Mouse (Mus musculus) c-Kit-positive CD71-negative TER-119-negative erythroid progenitor cells, embryonic 14.5 days (primary cell): ENCODE data around the gene Dlg3.

Source experiments
- DNase-seq: peaks from one replicate; pipeline ENCODE4 v3.0.0-alpha.2; 2013; ENCODE audit warnings: low read depth

Dlg3 gene

DNA sequence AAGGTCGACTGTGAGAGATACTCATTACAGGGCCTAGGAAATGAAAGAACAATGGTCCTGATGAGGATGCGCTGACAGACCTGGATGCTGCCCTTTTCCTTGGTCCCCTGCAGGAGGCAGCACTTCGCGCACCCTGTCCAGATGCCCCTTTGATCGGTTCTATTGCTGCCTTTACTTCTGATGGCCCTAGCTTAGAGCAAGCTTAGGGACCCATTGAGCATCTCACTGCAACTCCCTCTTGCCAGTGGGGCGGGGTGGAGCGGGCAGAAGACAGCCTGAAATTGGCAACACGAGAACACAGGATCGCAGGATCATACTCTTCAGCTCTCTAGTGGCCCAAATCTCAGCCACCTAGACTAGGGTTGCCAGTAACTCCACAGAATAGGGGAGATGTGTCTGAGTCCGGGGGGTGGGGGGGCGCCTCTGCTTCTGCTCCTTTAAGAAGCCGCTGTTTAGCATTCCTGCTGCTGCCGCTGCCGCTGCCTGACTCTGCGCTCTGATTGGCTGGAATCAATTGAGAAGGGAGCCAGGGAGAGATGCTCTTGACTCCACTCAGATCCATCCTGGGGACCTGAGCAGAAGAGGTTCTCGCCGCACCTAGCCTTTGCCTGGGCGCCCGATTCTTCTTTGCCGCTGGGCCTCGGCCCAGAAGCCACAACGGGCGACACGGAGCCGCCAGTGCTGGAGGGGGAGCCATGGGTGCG is at the start of gene Dlg3:
Dlg3 (plus strand) TSS at position 542 of the 704 bp plus-strand sequence.
- DNase-seq: no peak

DNA sequence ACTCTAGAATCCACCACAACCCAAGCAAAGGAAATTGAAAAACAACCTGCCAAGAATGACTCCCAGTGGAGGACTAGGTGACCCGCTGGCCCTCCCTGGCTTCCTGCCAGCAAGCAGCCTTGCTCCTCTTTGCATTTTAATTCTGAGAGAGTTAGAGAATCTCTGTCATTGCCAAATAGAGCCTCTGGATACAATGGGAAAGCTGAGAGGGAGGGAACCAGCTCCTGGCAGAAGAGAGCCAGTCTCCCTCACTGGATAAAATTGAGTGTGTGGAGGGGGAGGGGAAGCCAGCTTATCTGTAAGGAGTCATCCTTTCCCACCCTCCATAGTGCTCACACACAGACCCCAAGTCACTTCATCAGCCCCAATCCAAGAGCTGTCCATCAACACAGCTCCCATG is 38.6 kb upstream of the Dlg3 start:
- DNase-seq: no peak

DNA sequence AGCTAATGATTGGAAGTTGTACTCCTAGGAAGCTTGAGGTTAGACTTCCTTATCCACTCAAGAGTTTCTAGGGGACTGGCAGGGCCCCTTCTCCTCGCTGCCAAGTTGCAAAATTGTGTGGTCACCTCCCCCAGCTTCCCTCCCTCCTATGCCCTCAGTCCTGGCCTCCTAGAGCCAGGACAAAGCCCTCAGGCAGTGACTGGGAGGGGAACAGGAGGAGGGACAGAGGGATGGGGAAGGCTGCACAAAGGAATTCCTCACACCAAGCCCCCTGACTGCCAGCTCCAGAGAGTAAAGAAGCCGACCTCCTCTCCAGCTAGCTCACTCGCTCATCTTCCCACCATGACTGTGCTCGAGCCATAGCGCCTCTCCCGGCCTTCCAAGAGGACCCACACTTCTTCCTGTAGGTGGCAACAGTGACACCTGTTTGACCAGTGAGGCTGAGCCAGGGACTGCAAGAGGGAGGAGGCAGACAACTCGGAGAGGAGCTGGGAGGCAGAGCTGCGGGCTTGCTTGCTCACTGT is 37.8 kb upstream of the Dlg3 start, which contains the start of gene Gdpd2:
Gdpd2 (plus strand) TSS at position 209 of the 524 bp plus-strand sequence.
- no peak for DNase-seq

DNA sequence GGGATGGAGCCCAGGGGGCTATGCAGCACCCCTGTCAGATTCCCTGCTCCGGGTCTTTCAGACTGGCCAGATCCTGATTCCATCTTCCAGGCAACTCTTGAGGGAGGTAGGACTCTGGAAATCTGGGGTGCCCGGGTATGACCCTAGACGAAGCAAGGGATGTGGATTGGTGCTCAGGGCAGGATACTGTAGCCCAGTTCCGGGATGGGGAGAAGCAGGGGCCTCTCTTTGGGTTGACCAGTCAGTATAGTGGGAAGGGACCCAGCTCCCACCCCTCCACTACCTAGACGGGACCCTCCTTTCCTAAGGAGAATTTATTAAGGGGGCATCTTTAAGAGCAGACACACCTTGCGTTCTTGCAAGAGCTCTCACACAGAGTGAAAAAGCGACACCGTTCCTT is 37.3 kb upstream of the Dlg3 start:
- DNase-seq: no peak

DNA sequence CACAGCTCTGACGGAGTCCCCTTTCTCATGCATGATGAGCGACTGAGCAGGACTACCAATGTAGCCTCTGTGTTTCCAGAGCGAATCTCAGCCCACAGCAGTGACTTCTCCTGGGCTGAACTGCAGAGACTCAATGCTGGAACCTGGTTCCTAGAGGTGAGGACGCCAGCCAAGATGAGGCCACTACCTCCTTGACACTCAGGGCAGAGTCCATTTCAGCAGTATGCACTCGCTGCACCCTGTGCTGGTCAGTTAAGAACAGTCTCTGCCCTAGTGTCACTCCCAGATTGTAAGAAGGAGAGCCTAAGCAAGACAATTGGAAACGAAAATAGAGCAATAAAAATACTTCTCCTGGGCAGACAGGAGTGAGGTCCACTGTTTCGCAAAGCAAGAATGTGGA is 33.2 kb upstream of the Dlg3 start:
- DNase-seq: no peak

DNA sequence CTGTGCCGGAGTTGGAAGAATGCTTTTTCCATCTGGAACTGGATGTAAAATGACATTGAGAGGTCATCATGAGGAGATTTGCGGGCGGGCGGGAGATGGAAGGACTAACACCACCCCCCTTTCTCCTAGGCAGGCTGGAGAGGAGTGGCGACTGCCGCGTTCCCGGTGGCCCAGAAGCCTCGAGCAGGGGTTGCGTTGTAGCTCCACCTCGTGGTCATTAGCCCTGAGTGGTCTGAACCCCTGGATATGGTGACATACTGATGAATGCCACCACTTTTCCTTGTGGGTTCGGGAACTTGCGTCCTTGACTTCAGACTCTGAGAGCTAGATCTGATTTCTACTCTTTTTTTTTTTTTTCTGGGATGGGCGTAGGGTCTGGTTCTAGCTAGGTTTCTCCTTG is 28.6 kb upstream of the Dlg3 start:
- DNase-seq: no peak

DNA sequence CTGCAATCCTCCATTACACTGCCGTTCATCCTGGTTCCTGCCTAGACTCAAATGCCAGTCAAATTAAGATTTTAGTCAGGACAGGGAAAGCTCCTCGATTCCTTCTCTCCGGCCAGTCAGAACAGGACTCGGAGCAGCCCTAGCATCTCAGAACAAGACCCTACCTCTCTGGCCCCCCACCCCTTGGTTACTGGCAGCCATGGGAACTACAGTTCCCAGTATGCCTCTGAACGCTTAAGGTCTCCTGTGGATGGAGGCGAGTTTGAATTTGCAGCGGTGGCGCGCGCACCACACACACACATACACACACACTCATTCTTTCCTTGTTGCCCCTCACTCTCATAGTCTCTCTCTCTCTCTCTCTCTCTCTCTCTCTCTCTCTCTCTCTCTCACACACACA is 28.1 kb upstream of the Dlg3 start:
- DNase-seq: no peak

DNA sequence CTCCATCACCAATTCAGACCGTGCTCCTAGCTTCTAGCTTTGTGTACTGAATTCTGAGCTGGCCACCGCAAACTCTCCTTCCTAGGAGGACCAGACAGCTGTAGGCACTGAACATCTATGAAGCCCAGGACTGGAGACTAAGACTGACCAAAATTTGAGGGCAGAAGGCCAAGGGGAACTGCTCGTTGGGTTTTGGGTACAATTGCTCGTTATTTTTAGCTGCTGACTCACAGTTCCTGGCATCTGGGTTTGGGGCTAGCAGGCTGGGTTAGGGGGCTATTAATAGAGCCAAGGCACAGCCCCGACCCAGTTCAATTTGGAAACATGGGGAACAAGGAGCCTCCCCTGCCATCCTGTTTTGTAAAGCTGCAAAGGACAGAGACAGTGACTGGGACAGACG is 26.7 kb upstream of the Dlg3 start:
- DNase-seq: no peak

DNA sequence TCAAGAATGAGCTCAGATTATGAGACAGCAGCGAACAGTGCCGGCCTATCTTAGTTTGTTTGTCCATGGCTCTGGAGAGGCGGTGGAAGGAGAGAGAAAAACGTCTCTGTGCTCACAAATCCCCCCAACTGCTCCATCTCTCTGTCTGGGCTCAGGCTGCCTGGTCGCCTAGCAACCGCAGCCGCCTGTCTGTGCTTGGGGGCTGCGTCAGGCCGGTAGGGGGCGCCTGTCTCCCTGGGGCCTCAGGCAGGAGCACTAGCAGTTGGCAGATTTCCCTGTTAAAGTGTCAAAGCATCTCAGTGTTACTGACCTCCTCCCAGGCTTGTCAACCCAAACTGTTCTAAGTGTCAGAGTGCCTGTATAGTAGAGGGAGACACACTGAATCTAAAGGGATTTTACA is 25.6 kb upstream of the Dlg3 start:
- DNase-seq: no peak

DNA sequence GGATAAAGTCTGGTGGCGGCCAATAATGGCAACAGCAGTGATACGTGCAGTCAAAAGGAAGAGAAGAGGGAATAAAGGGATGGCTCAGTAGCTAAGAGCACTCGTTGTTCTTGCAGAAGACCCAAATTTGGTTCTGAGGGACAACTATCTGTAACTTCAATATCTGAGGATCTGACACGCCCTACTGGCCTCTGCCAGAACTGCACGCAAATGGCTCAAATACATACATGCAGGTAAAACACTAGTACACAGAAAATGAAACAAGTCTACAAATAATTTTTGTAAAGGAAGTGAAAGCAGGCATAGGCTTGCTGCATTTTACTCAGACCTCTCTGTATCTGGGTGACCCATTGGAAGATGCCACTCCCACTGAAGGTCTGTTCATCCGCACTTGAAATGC is 1.7 kb upstream of the Dlg3 start:
- no peak for DNase-seq

DNA sequence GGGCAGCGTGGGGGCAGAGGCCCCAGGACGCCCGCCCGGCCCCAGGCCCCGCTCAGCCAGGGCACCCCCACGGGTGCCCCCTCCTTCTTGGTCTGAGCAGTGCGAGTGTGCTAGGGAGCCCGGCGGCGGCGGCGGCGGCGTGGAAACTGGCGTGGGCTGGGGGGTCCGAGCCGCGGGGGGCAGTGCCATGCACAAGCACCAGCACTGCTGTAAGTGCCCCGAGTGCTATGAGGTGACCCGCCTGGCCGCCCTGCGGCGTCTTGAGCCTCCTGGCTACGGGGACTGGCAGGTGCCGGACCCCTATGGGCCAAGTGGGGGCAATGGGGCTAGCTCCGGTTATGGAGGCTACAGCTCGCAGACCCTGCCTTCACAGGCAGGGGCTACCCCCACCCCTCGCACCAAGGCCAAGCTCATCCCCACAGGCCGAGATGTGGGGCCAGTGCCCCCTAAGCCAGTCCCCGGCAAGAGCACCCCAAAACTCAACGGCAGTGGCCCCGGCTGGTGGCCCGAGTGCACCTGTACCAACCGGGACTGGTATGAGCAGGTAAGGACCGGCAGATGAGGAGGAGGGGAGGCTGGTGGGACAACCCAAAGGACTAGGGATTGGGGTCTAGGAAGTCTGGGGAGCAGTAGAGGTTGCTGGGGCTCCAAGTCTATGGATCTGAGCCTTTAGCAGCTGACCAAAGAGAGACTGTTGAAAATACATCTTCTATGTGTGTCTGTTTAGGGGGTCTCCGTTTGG is 534 bp downstream of the Dlg3 start:
- no peak for DNase-seq

DNA sequence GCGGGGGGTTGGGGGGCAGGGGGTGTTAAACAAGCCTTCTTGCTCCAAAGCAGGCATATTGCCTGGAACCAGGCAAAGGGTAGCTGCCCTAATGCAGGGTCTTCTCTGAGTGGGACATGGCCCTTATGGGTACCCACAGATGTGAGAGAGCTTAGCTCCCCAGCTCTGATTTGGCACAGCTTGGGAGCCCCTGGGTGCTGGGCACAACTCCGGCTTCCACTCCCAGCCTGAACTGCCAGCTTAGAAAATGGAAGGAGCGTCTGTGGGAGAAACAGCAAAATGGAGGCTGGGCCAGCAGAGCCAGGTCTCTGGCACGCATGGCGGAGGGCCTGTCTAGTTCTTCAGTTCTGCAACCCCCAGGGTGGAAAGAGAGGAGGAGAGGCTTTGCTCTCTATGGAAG is 1.8 kb downstream of the Dlg3 start:
- no peak for DNase-seq

DNA sequence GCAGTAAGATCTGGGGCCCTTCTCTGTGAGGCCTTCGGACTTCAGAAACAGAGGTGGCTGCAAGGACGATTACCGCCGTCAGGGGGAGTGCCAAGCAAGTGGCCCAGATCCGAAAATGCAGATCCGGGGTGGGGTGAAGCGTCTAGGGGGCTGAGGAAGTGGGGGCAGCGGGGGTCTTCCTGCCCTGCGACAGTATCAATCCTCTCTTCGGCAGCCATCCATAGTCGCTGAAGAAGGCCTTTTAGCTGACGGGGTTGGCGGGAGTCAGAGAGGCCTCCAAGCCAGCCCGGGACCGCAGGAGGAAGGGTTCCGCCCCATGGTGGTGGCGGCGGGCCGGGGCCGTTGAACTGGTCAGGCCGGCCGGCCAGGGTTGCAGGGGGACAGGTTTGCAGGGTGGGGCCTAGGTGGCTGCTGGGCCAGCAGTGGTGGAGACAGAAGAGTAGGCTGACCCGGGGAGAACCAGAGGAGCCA is 6.9 kb downstream of the Dlg3 start:
- peak; percentile 24 for DNase-seq

DNA sequence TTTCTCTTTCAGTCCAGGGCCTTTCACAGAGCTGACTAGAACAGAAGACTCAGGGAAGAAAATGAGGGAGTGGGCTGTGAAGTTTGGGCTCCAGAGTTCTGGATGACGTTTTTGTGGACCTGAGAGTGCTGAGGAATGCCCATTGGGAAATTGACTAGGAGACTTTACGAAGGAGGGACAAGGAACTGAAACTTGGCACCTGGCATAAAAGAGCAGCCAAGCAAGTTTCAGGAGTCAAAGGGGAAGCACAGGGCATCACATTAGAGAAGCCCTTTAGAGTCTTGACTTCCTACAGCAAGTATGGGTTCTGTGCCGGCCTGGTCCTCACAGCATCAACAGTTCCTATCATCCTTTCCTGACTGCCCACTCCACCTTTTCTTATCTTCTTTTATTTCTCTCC is 7.9 kb downstream of the Dlg3 start:
- no peak for DNase-seq

DNA sequence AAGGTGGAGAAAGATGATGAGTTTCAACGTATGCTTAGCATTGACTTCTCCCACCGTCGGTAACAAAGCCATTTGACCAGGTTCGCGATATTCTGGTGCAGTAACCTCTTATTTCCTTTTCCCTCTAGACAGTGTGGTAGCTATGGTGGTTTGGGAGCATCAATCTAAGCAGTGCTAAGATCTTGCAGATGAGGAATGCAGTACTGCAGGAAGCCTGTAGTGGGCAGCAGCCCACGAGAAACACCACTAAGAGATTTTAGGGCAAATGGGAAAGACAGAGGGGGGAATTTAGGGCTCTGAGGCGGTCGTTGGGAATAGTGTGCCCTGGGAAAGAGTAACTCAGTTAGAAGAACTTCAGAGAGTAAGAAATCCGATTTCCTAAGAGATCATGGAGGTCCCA is 9.0 kb downstream of the Dlg3 start:
- no peak for DNase-seq

DNA sequence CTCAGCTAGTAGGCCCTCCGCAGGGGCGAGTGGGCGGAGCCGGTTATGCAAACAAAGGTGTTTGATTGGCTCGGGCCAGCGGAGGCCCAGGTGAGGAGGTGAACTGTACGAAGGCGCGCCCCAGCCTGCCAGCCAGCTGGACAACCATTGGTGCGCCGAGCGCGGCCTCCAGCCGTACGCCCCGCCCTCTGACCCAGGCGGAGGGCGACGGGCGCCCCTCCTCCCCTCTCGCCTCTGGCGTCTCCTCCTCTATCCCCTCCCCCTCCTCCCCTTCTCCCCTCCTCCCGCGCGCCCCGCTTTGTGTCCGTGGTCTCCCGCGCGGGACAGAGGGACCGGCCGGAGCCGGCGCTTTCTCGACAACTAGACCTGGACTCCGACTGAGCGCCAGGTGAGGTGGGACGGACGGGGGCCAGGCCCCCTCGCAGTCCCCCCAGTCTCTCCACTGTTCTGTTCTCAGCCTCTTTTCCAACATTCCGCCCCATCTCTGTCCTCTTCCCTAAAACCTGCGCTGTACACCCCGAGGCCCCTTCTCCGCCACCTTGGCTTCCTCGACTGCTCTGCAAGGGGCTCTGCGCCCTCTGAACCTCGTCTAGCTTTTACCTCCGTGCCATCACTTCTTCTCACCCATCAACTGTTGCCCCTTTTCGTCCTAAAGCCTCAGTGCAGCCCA is 9.6 kb downstream of the Dlg3 start:
- DNase-seq: peak; percentile 40

DNA sequence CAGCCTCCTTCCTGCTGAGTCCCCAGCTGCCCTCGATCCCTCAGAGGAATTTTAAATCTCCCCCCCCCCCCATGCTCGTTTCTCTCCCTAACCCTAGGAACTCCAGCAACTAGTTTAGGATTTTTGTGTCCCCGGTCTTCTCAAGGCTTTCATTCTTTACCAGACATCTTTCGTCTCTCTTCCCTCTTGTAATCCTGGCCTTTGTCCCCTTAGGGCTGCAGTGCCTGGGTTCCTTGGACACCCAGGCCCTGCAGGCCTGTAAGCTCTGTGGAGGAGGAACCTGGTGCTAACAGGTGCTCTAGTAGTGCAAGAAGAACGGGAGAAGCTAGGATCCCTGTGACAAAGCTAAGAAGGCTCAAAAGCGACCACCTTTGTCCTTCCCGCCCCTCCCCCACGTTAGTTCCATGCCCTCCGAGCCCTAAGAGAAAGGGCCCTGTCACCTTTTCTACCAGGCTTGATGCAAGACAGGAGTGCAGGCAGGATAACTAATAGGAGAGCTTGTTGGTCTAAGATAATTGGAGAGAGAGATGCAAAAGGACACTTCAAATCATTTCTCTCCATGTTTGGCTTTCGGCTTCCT is 10.2 kb downstream of the Dlg3 start:
- no peak for DNase-seq

DNA sequence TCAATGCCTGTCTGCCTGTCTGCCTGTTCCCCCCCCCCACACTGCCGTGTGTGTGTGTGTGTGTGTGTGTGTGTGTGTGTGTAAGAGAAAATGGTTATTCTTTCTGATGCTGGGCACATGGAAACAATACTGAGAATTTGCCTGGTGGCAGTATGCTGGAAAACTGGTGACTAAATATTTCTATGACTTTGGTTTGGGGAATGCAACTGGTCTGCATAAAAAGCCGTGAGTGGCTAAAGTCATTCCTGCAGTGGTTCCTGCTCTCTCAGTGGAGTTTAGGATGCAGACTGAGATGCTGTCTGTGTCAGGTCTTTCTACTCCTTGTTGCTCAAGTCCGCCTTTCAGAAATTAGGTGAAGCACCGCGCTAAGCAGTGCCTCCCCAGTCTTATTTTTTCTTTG is 10.9 kb downstream of the Dlg3 start:
- no peak for DNase-seq

DNA sequence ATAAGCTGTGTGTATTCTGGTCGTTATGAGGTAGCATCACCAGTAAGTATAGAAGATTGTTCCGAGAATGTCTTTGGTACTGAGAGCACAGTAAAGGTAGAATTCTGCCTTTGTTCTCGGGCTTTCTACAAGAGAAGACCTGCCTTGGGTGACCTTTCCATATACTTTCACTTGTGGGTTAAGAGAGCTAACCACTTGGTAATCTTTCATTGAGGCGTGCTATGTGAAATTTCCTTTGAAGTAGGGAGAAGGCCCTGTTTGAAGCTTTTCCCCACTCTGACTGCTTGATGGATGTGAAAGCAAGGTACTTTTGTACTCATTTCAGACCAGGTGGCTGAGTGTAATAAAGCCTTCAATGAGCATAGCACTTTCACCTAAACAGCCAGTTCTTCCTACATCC is 21.8 kb downstream of the Dlg3 start:
- DNase-seq: no peak

DNA sequence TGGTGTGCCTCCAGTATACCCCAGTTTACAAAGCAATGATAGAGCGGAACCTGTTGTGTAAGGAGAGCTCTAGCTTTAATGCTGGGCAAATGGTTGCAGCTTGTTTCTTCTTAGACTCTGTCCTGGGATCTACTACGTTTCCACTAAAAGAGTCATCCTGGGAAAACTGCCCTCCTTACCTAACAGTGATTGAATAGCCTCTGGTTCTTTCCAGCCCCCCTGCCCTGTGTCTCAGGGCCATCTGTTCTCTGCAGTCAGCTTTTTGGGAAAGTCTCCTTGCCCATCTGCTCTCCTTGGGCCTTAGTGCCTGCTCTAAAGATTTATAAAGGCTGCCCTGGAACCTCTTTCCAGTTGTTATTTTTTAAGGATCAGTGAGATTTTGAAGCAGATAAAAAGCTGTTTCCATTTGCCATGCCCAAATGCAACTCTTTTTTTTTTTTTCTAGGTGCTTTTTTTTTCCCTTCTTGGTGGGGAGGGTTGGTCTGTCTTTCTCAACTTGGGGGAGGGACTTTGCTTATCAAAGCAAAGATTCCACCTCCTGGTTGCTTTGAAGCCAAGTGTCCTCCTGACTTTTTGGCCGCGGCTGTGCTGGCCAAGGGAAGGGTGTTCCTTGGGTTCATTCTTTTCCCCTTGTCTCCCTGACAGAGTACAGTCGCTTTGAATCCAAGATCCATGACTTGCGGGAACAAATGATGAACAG is 28.7 kb downstream of the Dlg3 start:
- no peak for DNase-seq

DNA sequence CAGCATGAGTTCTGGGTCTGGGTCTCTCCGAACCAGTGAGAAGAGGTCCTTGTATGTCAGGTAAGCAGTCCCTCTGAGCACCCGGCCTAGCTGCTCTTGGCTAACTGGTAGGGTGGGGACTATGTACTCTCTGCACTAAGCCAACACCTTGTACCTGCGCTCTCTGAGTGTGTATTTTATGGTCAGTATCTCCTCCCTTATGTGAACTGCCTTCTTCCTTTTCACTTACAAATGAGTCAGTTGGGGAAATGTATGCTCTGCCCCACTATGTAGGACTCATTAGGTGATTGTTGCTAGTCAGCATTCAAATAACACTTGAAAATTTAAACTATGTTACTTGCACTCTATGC is 29.2 kb downstream of the Dlg3 start:
- no peak for DNase-seq

DNA sequence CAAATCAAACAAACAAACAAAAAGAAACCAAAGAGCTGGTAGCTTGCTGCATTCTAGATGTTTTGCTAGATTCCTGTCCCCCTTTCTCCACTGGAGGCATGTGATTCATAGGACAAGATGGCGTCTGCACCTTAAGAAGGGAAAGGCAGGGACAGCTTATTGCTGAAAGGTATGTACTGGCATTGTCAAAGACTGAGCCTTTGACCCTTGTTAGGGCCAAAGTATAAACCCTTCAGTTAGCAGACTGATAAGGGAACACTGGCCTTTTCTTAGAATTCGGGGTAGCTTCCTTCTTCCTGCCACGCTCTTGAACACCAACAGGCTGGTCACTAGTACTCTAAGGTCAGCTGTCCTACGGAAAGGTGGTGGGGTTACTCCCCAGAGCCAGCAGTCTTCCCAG is 29.8 kb downstream of the Dlg3 start:
- DNase-seq: no peak
